Mouse (Mus musculus) spleen, adult 2 months (tissue): Measurements from ENCODE around the gene Kalrn. TPM values are rescaled to one million over a fixed set of nuclear protein-coding genes. Genes with fewer than 3 reads are reported as not detected.

Experiments
- DNase-seq, 2 experiments: peaks; one replicate each; pipeline versions ENCODE4 v3.0.0 to v3.0.0-alpha.2; 2012 to 2021; ENCODE audit warnings: low spot score in 2 of 2, low read depth in 1 of 2
- H3K27ac ChIP-seq: fragments of 200-500 bp; 2 replicates; pipeline ENCODE4 v1.5.1; 2012; ENCODE audit warnings: low read length, inconsistent platforms; ENCODE audit not compliant: insufficient read depth
- H3K27me3 ChIP-seq: fragments of 200-500 bp; 2 replicates; pipeline ENCODE4 v1.6.1; 2012; ENCODE audit warnings: mild to moderate bottlenecking, moderate library complexity, low read length, inconsistent platforms; ENCODE audit not compliant: control insufficient read depth, insufficient read depth
- H3K36me3 ChIP-seq: fragments of 200-500 bp; 2 replicates; pipeline ENCODE4 v1.6.1; 2012; ENCODE audit warnings: mild to moderate bottlenecking, low read length, inconsistent platforms; ENCODE audit not compliant: control insufficient read depth, insufficient read depth
- H3K4me1 ChIP-seq: fragments of 200-500 bp; 2 replicates; pipeline ENCODE4 v1.6.1; 2011; ENCODE audit warnings: inconsistent platforms; ENCODE audit not compliant: control insufficient read depth, insufficient read depth, insufficient read length
- H3K4me3 ChIP-seq: fragments of 200-500 bp; 2 replicates; pipeline ENCODE4 v1.5.1; 2011; ENCODE audit warnings: mild to moderate bottlenecking, inconsistent platforms; ENCODE audit not compliant: insufficient read depth, insufficient read length; ENCODE audit errors: extremely low read depth
- CTCF ChIP-seq: fragments of 200-500 bp; IDR thresholded peaks from 2 replicates; pipeline ENCODE4 v1.5.1; 2011; ENCODE audit warnings: mild to moderate bottlenecking, inconsistent platforms; ENCODE audit not compliant: insufficient read depth, insufficient read length, insufficient replicate concordance; ENCODE audit errors: extremely low read depth
- POLR2A ChIP-seq: fragments of 200-500 bp; IDR thresholded peaks from 2 replicates; pipeline ENCODE4 v1.6.1; 2011; ENCODE audit warnings: low read depth, low read length, inconsistent platforms
- WGBS: fragments of 180-500 bp; shearing (Covaris S2); methylation state at CpG from one replicate; pipeline ENCODE4 v1.1.7; 2018; 5-methylcytosine and 5-hydroxymethylcytosine counted together
- polyA plus RNA-seq: library from polyadenylated mRNA; depleted of rRNA; stranded (reverse); fragments of >200 nt; gene quantifications from 2 replicates; pipeline ENCODE4 v1.2.3, GENCODE M21; 2012

The Kalrn gene
- polyA plus RNA-seq, 1 experiment: 7.6 TPM

DNA sequence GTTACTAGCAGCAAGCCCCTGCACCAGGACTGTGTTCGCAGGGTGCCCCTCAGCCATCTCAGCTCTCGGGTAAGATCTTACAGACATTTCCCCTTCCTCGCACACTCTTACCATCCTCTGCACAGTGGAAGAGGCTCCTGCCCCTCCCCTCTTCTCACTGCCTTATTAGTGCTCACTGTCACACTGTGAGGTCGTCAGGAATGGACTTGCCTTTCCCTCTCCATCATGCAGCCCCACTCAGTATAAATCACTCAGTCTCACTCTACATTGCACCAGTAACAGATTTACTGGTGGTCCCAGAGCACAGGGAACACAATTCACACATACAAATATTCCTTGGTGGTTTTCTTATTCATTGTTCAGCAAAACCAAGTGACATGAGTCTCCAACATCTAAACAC lies 98.6 kb downstream of the Kalrn start:
- WGBS: 72% methylated on average over 4 of the region's 4 CpGs
- H3K27ac ChIP-seq: no peak overlapping the region
- no peaks in the 10 kb centered on the region for H3K4me1 ChIP-seq
- DNase-seq: no peak
- H3K27me3 ChIP-seq: no peaks in the 10 kb centered on the region
- TF ChIP-seq POLR2A (no peak), CTCF (no peak)
- no peaks in the 10 kb centered on the region for H3K36me3 ChIP-seq
- no peak overlapping the region for H3K4me3 ChIP-seq

DNA sequence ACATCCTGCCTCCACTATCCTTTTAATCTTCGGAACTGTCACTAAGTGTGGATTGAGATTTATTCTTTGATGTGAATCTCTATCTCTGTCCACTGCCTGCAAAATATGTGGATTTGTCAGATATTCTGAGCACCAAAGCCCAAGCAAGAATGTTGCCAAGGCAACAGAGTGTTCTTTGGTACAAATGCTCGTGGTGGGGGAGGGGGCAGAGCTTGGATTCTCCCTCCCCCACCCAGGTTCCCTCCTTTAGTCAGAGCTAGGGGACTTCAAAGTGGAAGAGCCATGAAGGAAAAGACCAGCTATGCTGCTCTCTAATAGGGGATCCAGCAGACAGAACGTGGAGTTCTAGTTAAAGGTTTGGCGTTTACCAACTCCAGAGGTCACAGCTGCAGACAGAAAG lies 99.4 kb downstream of the Kalrn start:
- no peak overlapping the region for H3K27ac ChIP-seq
- no peak for TF ChIP-seq POLR2A
- 81% methylated on average over 4 of the region's 4 CpGs for WGBS
- DNase-seq: no peak
- H3K4me1 ChIP-seq: no peaks in the 10 kb centered on the region
- no peak overlapping the region for H3K4me3 ChIP-seq
- H3K36me3 ChIP-seq: no peaks in the 10 kb centered on the region
- H3K27me3 ChIP-seq: no peaks in the 10 kb centered on the region

DNA sequence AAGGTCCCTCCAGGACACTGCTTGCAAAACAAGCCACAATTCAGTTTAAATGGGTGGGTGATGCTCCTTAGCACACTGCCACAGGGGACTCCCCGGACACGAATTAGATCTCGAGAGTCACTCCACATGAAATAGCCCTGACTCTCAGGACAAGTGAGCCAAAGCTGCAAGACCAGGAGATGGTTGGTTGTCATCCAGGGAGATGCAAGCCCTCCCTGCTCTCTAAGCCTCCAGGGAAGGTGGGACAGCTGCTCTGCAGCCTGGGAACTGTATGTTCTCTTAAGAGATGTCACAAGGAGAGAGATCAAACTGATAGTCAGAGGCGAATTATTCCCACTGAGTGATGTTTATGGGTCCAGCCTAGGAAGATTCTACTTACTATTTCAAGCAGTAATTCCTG lies 101.9 kb downstream of the Kalrn start:
- DNase-seq: no peak
- Histone ChIP-seq H3K4me3 (no peak overlapping the region), H3K36me3 (no peaks in the 10 kb centered on the region), H3K4me1 (no peaks in the 10 kb centered on the region), H3K27me3 (no peaks in the 10 kb centered on the region), H3K27ac (no peak overlapping the region)
- TF ChIP-seq CTCF (no peak), POLR2A (no peak)
- 85% methylated on average over 4 of the region's 4 CpGs for WGBS

DNA sequence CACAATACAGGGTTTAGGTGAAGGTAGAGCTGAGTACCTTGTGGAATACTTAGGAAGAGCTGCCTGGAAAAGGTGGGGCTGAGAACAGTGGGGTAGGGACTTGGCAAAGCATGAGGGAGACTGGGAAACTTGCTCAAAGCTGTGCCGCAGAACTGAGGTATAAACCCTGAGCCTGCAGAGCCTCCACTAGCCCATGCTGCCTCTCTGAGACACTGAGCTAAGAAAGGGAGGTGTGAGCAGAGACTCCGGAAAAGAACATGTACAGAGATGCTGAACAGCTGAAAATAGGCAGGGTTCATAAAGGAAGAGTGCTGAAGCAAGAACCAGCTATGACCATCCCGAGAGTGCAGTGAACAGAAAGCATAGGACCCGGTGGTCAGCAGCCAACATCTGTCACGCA lies 103.0 kb downstream of the Kalrn start:
- Histone ChIP-seq H3K36me3 (no peaks in the 10 kb centered on the region), H3K4me1 (no peaks in the 10 kb centered on the region), H3K27me3 (no peaks in the 10 kb centered on the region), H3K27ac (no peak overlapping the region), H3K4me3 (no peak overlapping the region)
- 91% methylated on average over 5 of the region's 5 CpGs for WGBS
- TF ChIP-seq POLR2A: no peak
- TF ChIP-seq CTCF: no peak
- no peak for DNase-seq

DNA sequence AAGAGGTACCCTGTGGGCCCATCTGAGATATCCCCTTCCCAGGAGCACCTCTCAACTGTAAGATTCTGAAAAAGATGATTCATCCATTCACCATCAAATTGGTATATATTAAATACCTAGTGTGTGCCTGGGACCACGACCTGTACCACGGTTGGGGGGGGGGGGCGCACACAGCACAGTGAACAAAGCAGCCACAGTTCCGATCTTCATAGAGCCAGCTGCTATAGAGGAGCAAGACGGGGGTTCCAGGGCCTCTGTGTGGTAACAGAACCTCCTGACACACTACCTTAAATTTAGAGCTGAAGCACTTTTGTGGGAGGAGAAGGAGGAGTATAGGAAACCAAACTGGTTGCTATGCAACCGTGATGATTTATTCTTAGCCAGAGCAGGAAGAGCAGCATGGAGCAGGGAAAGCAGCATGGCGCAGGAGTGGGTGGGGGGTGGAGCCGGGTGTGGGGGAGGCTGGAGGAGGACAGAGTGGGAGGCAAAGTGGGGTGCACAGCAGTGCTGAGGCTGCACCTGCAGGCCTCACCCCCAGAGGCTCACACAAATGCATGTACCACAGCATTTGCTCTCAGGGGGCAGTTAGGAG lies 104.0 kb downstream of the Kalrn start:
- no peak for DNase-seq
- Histone ChIP-seq H3K36me3 (no peaks in the 10 kb centered on the region), H3K4me3 (no peak overlapping the region), H3K27me3 (no peaks in the 10 kb centered on the region), H3K4me1 (no peaks in the 10 kb centered on the region), H3K27ac (no peak overlapping the region)
- WGBS: 11% methylated on average over 8 of the region's 8 CpGs
- TF ChIP-seq POLR2A: no peak
- no peak for TF ChIP-seq CTCF

DNA sequence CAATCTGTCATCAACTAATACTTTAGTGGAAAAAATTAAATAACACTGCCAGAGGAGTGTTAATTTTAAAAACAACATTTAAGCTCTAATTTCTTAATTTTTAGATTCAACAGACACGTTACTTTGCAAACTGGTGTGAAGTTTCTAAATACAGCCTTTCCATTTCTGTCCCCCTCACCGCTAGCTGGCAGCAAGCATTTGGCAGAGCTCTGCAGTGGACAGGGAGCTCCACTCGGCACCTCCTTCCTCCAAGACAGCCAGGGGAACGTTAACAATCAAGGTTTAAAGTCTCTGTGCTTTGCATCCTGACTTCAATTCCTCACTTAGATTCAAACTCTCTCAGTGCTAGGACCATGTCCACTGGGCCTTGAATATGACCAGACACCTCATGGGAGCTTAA lies 106.7 kb downstream of the Kalrn start:
- WGBS: 78% methylated on average over 4 of the region's 4 CpGs
- H3K27me3 ChIP-seq: no peaks in the 10 kb centered on the region
- no peaks in the 10 kb centered on the region for H3K4me1 ChIP-seq
- no peak overlapping the region for H3K27ac ChIP-seq
- DNase-seq: no peak
- H3K4me3 ChIP-seq: no peak overlapping the region
- TF ChIP-seq CTCF: no peak
- no peak for TF ChIP-seq POLR2A
- H3K36me3 ChIP-seq: no peaks in the 10 kb centered on the region

DNA sequence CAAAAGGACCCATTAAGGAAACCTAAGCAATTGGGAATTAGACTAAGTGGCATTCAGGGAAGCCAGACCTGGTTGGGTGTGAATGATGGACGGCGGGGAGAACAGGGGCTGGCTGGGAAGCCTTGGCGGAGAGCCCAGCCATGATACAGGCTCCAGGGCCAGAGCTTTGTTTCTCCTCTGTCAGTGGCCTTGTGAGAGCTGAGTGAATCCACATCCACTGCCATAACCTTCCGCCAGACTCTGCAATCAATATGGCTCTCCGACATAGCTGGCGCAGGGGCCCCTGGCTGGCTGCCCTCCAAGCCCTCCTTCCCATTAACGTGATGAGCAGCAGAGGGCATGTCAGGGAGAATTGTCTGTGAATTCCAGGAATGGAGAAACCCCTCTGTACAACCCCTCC lies 117.0 kb downstream of the Kalrn start:
- no peak overlapping the region for H3K27ac ChIP-seq
- no peak for TF ChIP-seq CTCF
- TF ChIP-seq POLR2A: no peak
- no peaks in the 10 kb centered on the region for H3K36me3 ChIP-seq
- no peak overlapping the region for H3K4me3 ChIP-seq
- DNase-seq: no peak
- no peaks in the 10 kb centered on the region for H3K27me3 ChIP-seq
- 77% methylated on average over 7 of the region's 7 CpGs for WGBS
- H3K4me1 ChIP-seq: no peaks in the 10 kb centered on the region
